Mouse (Mus musculus): Measurements from ENCODE around the gene Afp.

- TF ChIP-seq POLR2A (IDR thresholded peaks at IDR 0.05; ENCODE audit: low read depth, low read length): no peak
- no peak for TF ChIP-seq CTCF (IDR thresholded peaks at IDR 0.05; ENCODE audit: extremely low read depth, insufficient read depth, insufficient read length, insufficient replicate concordance)
Observed at GRCm38 (mm10) chr5:90492440-90492839, 1.9 kb downstream of the Afp start.
